Mouse (Mus musculus): Measurements from ENCODE around the gene 4930544D05Rik. TPM values are rescaled to one million over a fixed set of nuclear protein-coding genes. Genes with fewer than 3 reads are reported as not detected.

Gene 4930544D05Rik
- polyA plus RNA-seq, 1 experiment from 2014 or later: not detected

- no peak overlapping the region for H3K27ac ChIP-seq (ENCODE audit: low read depth, low read length)
- no peak overlapping the region for H3K4me2 ChIP-seq (replicated peaks; ENCODE audit: low read depth)
- H3K36me3 ChIP-seq (ENCODE audit: control insufficient read depth, insufficient read depth): peaks cover 16% of the 10 kb centered on the region
- ATAC-seq: no peak
- WGBS: 86% methylated on average over 5 of the region's 5 CpGs
- H3K27me3 ChIP-seq (replicated peaks; ENCODE audit: control insufficient read depth, insufficient read depth, low read length): no peaks in the 10 kb centered on the region
- H3K9me3 ChIP-seq (ENCODE audit: control insufficient read depth): no peaks in the 10 kb centered on the region
- TF ChIP-seq CTCF (IDR thresholded peaks at IDR 0.05; ENCODE audit: low read depth): no peak
- peaks cover 10% of the 10 kb centered on the region for H3K4me1 ChIP-seq (replicated peaks; ENCODE audit: control insufficient read depth, insufficient read depth, low read length)
- H3K9ac ChIP-seq (ENCODE audit: low read depth, low read length): no peak overlapping the region
- H3K4me3 ChIP-seq (ENCODE audit: low read depth, low read length): no peak overlapping the region
Measured at GRCm38 (mm10) chr11:70658521-70658920, 42.9 kb downstream of the 4930544D05Rik start.

GRCm38 (mm10) chr11:70658942-70659341, 43.3 kb downstream of the 4930544D05Rik start:
- H3K9ac ChIP-seq (ENCODE audit: low read depth, low read length): no peak overlapping the region
- H3K4me3 ChIP-seq (ENCODE audit: low read depth, low read length): no peak overlapping the region
- no peaks in the 10 kb centered on the region for H3K27me3 ChIP-seq (replicated peaks; ENCODE audit: control insufficient read depth, insufficient read depth, low read length)
- H3K4me1 ChIP-seq (replicated peaks; ENCODE audit: control insufficient read depth, insufficient read depth, low read length): peaks cover 10% of the 10 kb centered on the region
- peaks cover 20% of the 10 kb centered on the region for H3K36me3 ChIP-seq (ENCODE audit: control insufficient read depth, insufficient read depth)
- no peak overlapping the region for H3K4me2 ChIP-seq (replicated peaks; ENCODE audit: low read depth)
- no peak for ATAC-seq
- H3K27ac ChIP-seq (ENCODE audit: low read depth, low read length): no peak overlapping the region
- no peak for TF ChIP-seq CTCF (IDR thresholded peaks at IDR 0.05; ENCODE audit: low read depth)
- WGBS: 55% methylated on average over 8 of the region's 8 CpGs
- H3K9me3 ChIP-seq (ENCODE audit: control insufficient read depth): no peaks in the 10 kb centered on the region

GRCm38 (mm10) chr11:70660571-70660970, 44.9 kb downstream of the 4930544D05Rik start:
- H3K4me3 ChIP-seq (ENCODE audit: low read depth, low read length): no peak overlapping the region
- H3K4me1 ChIP-seq (replicated peaks; ENCODE audit: control insufficient read depth, insufficient read depth, low read length): peaks cover 10% of the 10 kb centered on the region
- 91% methylated on average over 8 of the region's 8 CpGs for WGBS
- no peak overlapping the region for H3K4me2 ChIP-seq (replicated peaks; ENCODE audit: low read depth)
- no peak overlapping the region for H3K9ac ChIP-seq (ENCODE audit: low read depth, low read length)
- H3K27me3 ChIP-seq (replicated peaks; ENCODE audit: control insufficient read depth, insufficient read depth, low read length): no peaks in the 10 kb centered on the region
- H3K36me3 ChIP-seq (ENCODE audit: control insufficient read depth, insufficient read depth): peaks cover 34% of the 10 kb centered on the region
- no peak overlapping the region for H3K27ac ChIP-seq (ENCODE audit: low read depth, low read length)
- TF ChIP-seq CTCF (IDR thresholded peaks at IDR 0.05; ENCODE audit: low read depth): no peak
- ATAC-seq: no peak
- H3K9me3 ChIP-seq (ENCODE audit: control insufficient read depth): no peaks in the 10 kb centered on the region

GRCm38 (mm10) chr11:70663101-70663500, 47.5 kb downstream of the 4930544D05Rik start:
- Histone ChIP-seq H3K27ac (ENCODE audit: low read depth, low read length) (no peak overlapping the region), H3K4me1 (replicated peaks; ENCODE audit: control insufficient read depth, insufficient read depth, low read length) (no peaks in the 10 kb centered on the region), H3K9ac (ENCODE audit: low read depth, low read length) (no peak overlapping the region), H3K9me3 (ENCODE audit: control insufficient read depth) (no peaks in the 10 kb centered on the region), H3K4me2 (replicated peaks; ENCODE audit: low read depth) (no peak overlapping the region), H3K27me3 (replicated peaks; ENCODE audit: control insufficient read depth, insufficient read depth, low read length) (no peaks in the 10 kb centered on the region), H3K36me3 (ENCODE audit: control insufficient read depth, insufficient read depth) (peaks cover 42% of the 10 kb centered on the region), H3K4me3 (ENCODE audit: low read depth, low read length) (no peak overlapping the region)
- no peak for TF ChIP-seq CTCF (IDR thresholded peaks at IDR 0.05; ENCODE audit: low read depth)
- 89% methylated on average over 8 of the region's 8 CpGs for WGBS
- ATAC-seq: no peak

GRCm38 (mm10) chr11:70663957-70664356, 48.3 kb downstream of the 4930544D05Rik start:
- ATAC-seq: no peak
- no peaks in the 10 kb centered on the region for H3K9me3 ChIP-seq (ENCODE audit: control insufficient read depth)
- WGBS: 96% methylated on average over 6 of the region's 6 CpGs
- H3K9ac ChIP-seq (ENCODE audit: low read depth, low read length): no peak overlapping the region
- no peak overlapping the region for H3K4me3 ChIP-seq (ENCODE audit: low read depth, low read length)
- H3K27ac ChIP-seq (ENCODE audit: low read depth, low read length): no peak overlapping the region
- no peaks in the 10 kb centered on the region for H3K27me3 ChIP-seq (replicated peaks; ENCODE audit: control insufficient read depth, insufficient read depth, low read length)
- no peaks in the 10 kb centered on the region for H3K4me1 ChIP-seq (replicated peaks; ENCODE audit: control insufficient read depth, insufficient read depth, low read length)
- H3K36me3 ChIP-seq (ENCODE audit: control insufficient read depth, insufficient read depth): peaks cover 42% of the 10 kb centered on the region
- no peak for TF ChIP-seq CTCF (IDR thresholded peaks at IDR 0.05; ENCODE audit: low read depth)
- H3K4me2 ChIP-seq (replicated peaks; ENCODE audit: low read depth): no peak overlapping the region

GRCm38 (mm10) chr11:70664741-70665140, 49.1 kb downstream of the 4930544D05Rik start:
- WGBS: 95% methylated on average over 9 of the region's 9 CpGs
- no peak overlapping the region for H3K4me2 ChIP-seq (replicated peaks; ENCODE audit: low read depth)
- no peak overlapping the region for H3K4me3 ChIP-seq (ENCODE audit: low read depth, low read length)
- no peaks in the 10 kb centered on the region for H3K27me3 ChIP-seq (replicated peaks; ENCODE audit: control insufficient read depth, insufficient read depth, low read length)
- peak; percentile 44 for TF ChIP-seq CTCF (IDR thresholded peaks at IDR 0.05; ENCODE audit: low read depth)
- H3K9me3 ChIP-seq (ENCODE audit: control insufficient read depth): no peaks in the 10 kb centered on the region
- H3K27ac ChIP-seq (ENCODE audit: low read depth, low read length): no peak overlapping the region
- ATAC-seq: no peak
- H3K4me1 ChIP-seq (replicated peaks; ENCODE audit: control insufficient read depth, insufficient read depth, low read length): no peaks in the 10 kb centered on the region
- H3K36me3 ChIP-seq (ENCODE audit: control insufficient read depth, insufficient read depth): peaks cover 42% of the 10 kb centered on the region
- H3K9ac ChIP-seq (ENCODE audit: low read depth, low read length): no peak overlapping the region

Other genes starting within 250 kb of the 4930544D05Rik start
- 9.5 and 9.9 TPM in 2 replicates for gene Pelp1, start 205.8 kb upstream of the 4930544D05Rik start, polyA plus RNA-seq (2015; fragmentation: Nextera tagmentation; extraction: Ambion mirVana)
- gene Arrb2, start 183.2 kb upstream of the 4930544D05Rik start, polyA plus RNA-seq (2015; fragmentation: Nextera tagmentation; extraction: Ambion mirVana): 7.4 and 7.8 TPM in 2 replicates
- 30.1 and 30.7 TPM in 2 replicates for gene Med11, start 163.9 kb upstream of the 4930544D05Rik start, polyA plus RNA-seq (2015; fragmentation: Nextera tagmentation; extraction: Ambion mirVana)
- 1.4 and 1.5 TPM in 2 replicates for gene Zmynd15, start 156.4 kb upstream of the 4930544D05Rik start, polyA plus RNA-seq (2015; fragmentation: Nextera tagmentation; extraction: Ambion mirVana)
- gene Cxcl16, start 155.9 kb upstream of the 4930544D05Rik start, polyA plus RNA-seq (2015; fragmentation: Nextera tagmentation; extraction: Ambion mirVana): 33.8 and 39.3 TPM in 2 replicates
- gene Tm4sf5, start 110.6 kb upstream of the 4930544D05Rik start, polyA plus RNA-seq (2015; fragmentation: Nextera tagmentation; extraction: Ambion mirVana): 398 and 402 TPM in 2 replicates
- 0.25 and 0.31 TPM in 2 replicates for gene Vmo1, start 101.2 kb upstream of the 4930544D05Rik start, polyA plus RNA-seq (2015; fragmentation: Nextera tagmentation; extraction: Ambion mirVana)
- 0.30 and 0.82 TPM in 2 replicates for gene Gltpd2, start 96.7 kb upstream of the 4930544D05Rik start, polyA plus RNA-seq (2015; fragmentation: Nextera tagmentation; extraction: Ambion mirVana)
- 462 and 489 TPM in 2 replicates for gene Psmb6, start 90.5 kb upstream of the 4930544D05Rik start, polyA plus RNA-seq (2015; fragmentation: Nextera tagmentation; extraction: Ambion mirVana)
- gene Gm40193, start 82.9 kb upstream of the 4930544D05Rik start, polyA plus RNA-seq (2015; fragmentation: Nextera tagmentation; extraction: Ambion mirVana): not detected in 2 replicates
- 5.9 and 6.3 TPM in 2 replicates for gene Pld2, start 75.8 kb upstream of the 4930544D05Rik start, polyA plus RNA-seq (2015; fragmentation: Nextera tagmentation; extraction: Ambion mirVana)
- 5.8 and 6.1 TPM in 2 replicates for gene Mink1, start 53.0 kb upstream of the 4930544D05Rik start, polyA plus RNA-seq (2015; fragmentation: Nextera tagmentation; extraction: Ambion mirVana)
- gene Chrne, start 3.4 kb downstream of the 4930544D05Rik start, polyA plus RNA-seq (2015; fragmentation: Nextera tagmentation; extraction: Ambion mirVana): 0.12 TPM in 1 of 2 replicates, not detected in the other
- 0.07 and 0.10 TPM in 2 replicates for gene Gp1ba, start 23.3 kb downstream of the 4930544D05Rik start, polyA plus RNA-seq (2015; fragmentation: Nextera tagmentation; extraction: Ambion mirVana)
- gene Rnf167, start 31.4 kb downstream of the 4930544D05Rik start, polyA plus RNA-seq (2015; fragmentation: Nextera tagmentation; extraction: Ambion mirVana): 107 TPM in 2 replicates
- 192 and 210 TPM in 2 replicates for gene Slc25a11, start 31.6 kb downstream of the 4930544D05Rik start, polyA plus RNA-seq (2015; fragmentation: Nextera tagmentation; extraction: Ambion mirVana)
- gene Pfn1, start 38.8 kb downstream of the 4930544D05Rik start, polyA plus RNA-seq (2015; fragmentation: Nextera tagmentation; extraction: Ambion mirVana): 1,830 and 1,961 TPM in 2 replicates
- 4.9 and 5.9 TPM in 2 replicates for gene Eno3, start 41.4 kb downstream of the 4930544D05Rik start, polyA plus RNA-seq (2015; fragmentation: Nextera tagmentation; extraction: Ambion mirVana)
- 61.3 and 66.2 TPM in 2 replicates for gene Spag7, start 53.6 kb downstream of the 4930544D05Rik start, polyA plus RNA-seq (2015; fragmentation: Nextera tagmentation; extraction: Ambion mirVana)
- 11.7 and 12.3 TPM in 2 replicates for gene Camta2, start 72.3 kb downstream of the 4930544D05Rik start, polyA plus RNA-seq (2015; fragmentation: Nextera tagmentation; extraction: Ambion mirVana)
- 2.8 and 3.3 TPM in 2 replicates for gene Inca1, start 84.3 kb downstream of the 4930544D05Rik start, polyA plus RNA-seq (2015; fragmentation: Nextera tagmentation; extraction: Ambion mirVana)
- gene Kif1c, start 84.7 kb downstream of the 4930544D05Rik start, polyA plus RNA-seq (2015; fragmentation: Nextera tagmentation; extraction: Ambion mirVana): 4.4 and 5.4 TPM in 2 replicates
- gene Zfp3, start 148.4 kb downstream of the 4930544D05Rik start, polyA plus RNA-seq (2015; fragmentation: Nextera tagmentation; extraction: Ambion mirVana): 4.4 and 5.0 TPM in 2 replicates
- gene Scimp, start 196.7 kb downstream of the 4930544D05Rik start, polyA plus RNA-seq (2015; fragmentation: Nextera tagmentation; extraction: Ambion mirVana): 1.9 and 2.0 TPM in 2 replicates
- gene Rabep1, start 228.9 kb downstream of the 4930544D05Rik start, polyA plus RNA-seq (2015; fragmentation: Nextera tagmentation; extraction: Ambion mirVana): 90.9 and 104 TPM in 2 replicates

All from intestine, postnatal 0 days (tissue).